Mouse (Mus musculus): Measurements from ENCODE around the gene Tmem164.

Gene Tmem164

GRCm38 (mm10) chrX:142688509-142688908 lies 7.3 kb downstream of the Tmem164 start:
- DNase-seq (ENCODE audit: extremely low spot score), result no peak

GRCm38 (mm10) chrX:142693256-142693655 lies 12.1 kb downstream of the Tmem164 start:
- no peak for DNase-seq (ENCODE audit: extremely low spot score)

- no peak for DNase-seq (ENCODE audit: extremely low spot score)
Observed at GRCm38 (mm10) chrX:142694338-142694737, 13.1 kb downstream of the Tmem164 start.

- no peak for DNase-seq (ENCODE audit: extremely low spot score)
Observed at GRCm38 (mm10) chrX:142694856-142695255, 13.7 kb downstream of the Tmem164 start.

- no peak for DNase-seq (ENCODE audit: extremely low spot score)
Observed at GRCm38 (mm10) chrX:142696789-142697188, 15.6 kb downstream of the Tmem164 start.

- no peak for DNase-seq (ENCODE audit: extremely low spot score)
Observed at GRCm38 (mm10) chrX:142697545-142698204, 16.5 kb downstream of the Tmem164 start.

- DNase-seq (ENCODE audit: extremely low spot score), result no peak
Observed at GRCm38 (mm10) chrX:142698212-142698611, 17.0 kb downstream of the Tmem164 start.

- DNase-seq (ENCODE audit: extremely low spot score), result no peak
Observed at GRCm38 (mm10) chrX:142702094-142702493, 20.9 kb downstream of the Tmem164 start.

GRCm38 (mm10) chrX:142702566-142702965 lies 21.4 kb downstream of the Tmem164 start:
- DNase-seq (ENCODE audit: extremely low spot score), result no peak

GRCm38 (mm10) chrX:142703953-142704352 lies 22.7 kb downstream of the Tmem164 start:
- no peak for DNase-seq (ENCODE audit: extremely low spot score)

GRCm38 (mm10) chrX:142708257-142708656 lies 27.1 kb downstream of the Tmem164 start:
- DNase-seq (ENCODE audit: extremely low spot score), result no peak

- DNase-seq (ENCODE audit: extremely low spot score), result no peak
Observed at GRCm38 (mm10) chrX:142716014-142716413, 34.8 kb downstream of the Tmem164 start.

- no peak for DNase-seq (ENCODE audit: extremely low spot score)
Observed at GRCm38 (mm10) chrX:142717958-142718478, 36.8 kb downstream of the Tmem164 start.

GRCm38 (mm10) chrX:142718759-142719158 lies 37.6 kb downstream of the Tmem164 start:
- no peak for DNase-seq (ENCODE audit: extremely low spot score)

GRCm38 (mm10) chrX:142721897-142722296 lies 40.7 kb downstream of the Tmem164 start:
- DNase-seq (ENCODE audit: extremely low spot score), result no peak

GRCm38 (mm10) chrX:142724203-142724602 lies 43.0 kb downstream of the Tmem164 start:
- DNase-seq (ENCODE audit: extremely low spot score), result no peak

- DNase-seq (ENCODE audit: extremely low spot score), result no peak
Observed at GRCm38 (mm10) chrX:142725571-142725970, 44.4 kb downstream of the Tmem164 start.

GRCm38 (mm10) chrX:142726311-142726710 lies 45.1 kb downstream of the Tmem164 start:
- DNase-seq (ENCODE audit: extremely low spot score), result no peak

GRCm38 (mm10) chrX:142727847-142728246 lies 46.6 kb downstream of the Tmem164 start:
- DNase-seq (ENCODE audit: extremely low spot score), result no peak

- no peak for DNase-seq (ENCODE audit: extremely low spot score)
Observed at GRCm38 (mm10) chrX:142729040-142729439, 47.8 kb downstream of the Tmem164 start.

GRCm38 (mm10) chrX:142729482-142729881 lies 48.3 kb downstream of the Tmem164 start:
- no peak for DNase-seq (ENCODE audit: extremely low spot score)

- no peak for DNase-seq (ENCODE audit: extremely low spot score)
Observed at GRCm38 (mm10) chrX:142737099-142737498, 55.9 kb downstream of the Tmem164 start.

- DNase-seq (ENCODE audit: extremely low spot score), result no peak
Observed at GRCm38 (mm10) chrX:142737719-142738118, 56.5 kb downstream of the Tmem164 start.

- no peak for DNase-seq (ENCODE audit: extremely low spot score)
Observed at GRCm38 (mm10) chrX:142747428-142747827, 66.2 kb downstream of the Tmem164 start.
